Mouse (Mus musculus): ENCODE results near the gene Fignl1.

Fignl1 gene

DNA sequence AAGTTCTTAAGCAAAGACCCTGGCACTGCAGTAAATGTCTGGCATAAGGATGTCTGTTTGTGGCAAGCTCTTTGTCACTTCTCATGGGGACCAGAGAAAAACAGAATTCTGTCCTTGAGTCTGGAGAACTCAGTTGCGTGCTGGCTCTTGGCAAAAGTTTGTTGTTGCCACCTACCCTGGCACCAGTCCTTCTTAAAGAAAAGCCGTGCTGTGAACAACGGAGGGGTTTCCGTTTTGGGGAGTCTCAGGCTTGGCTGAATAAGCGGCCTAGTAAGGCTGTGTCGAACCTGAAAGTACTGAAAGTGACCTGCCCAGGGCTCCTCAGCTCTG, 24.0 kb upstream of the Fignl1 start:
- no peak for DNase-seq (ENCODE audit: low read depth, low spot score)

- DNase-seq (ENCODE audit: low read depth, low spot score), result peak; percentile 26
These were observed 23.4 kb upstream of the Fignl1 start for GRCm38 (mm10) chr11:11831940-11832754.

DNA sequence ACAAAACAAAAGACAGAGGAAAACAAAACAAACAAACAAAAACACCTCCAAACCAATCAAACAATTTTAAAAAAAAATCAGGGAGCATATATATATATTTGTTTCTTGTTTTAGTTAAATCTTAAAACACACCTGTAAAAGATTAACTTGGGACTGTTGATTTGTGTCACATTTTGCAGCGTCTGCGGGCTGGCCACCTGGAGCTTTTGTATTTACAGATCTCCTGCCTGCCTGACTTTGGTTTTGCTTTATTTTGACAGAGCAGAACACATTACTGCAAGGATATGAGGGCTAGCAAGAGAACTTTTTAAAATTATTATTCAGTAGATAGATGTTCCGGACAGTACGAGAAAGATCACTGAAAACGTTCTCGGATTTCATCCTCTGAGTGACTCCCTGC, 22.8 kb upstream of the Fignl1 start:
- no peak for DNase-seq (ENCODE audit: low read depth, low spot score)

DNA sequence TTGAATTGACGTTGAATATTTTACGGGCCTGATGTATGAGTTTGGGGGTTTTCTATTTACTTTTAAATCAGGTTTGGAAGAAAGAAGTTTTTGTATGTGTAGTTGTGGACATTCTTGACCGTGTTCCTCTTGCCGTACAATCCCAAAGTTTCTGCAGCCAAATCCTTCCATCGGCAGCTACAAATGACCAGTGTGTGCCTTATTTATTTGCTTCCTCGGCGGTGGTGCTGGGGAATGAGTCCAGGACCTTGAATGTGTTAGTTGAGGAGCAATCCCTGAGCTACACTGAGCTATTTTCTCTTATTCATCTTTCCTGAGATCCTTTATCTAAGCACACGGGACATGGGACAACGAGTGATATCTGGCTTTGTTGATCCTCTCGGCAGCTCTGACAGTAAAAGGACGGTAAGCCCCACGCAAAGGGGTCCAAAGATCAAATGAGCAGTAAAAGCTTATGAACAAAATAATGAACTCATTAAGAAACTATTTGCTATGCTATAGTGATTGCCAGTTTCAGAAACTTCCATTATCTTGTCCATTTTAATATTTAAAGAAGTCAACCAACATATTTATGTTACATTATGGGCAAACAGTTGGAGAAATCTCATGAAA, 22.2 kb upstream of the Fignl1 start:
- no peak for DNase-seq (ENCODE audit: low read depth, low spot score)

- peak; percentile 88 for DNase-seq (ENCODE audit: low read depth, low spot score)
These were observed 20.6 kb upstream of the Fignl1 start for GRCm38 (mm10) chr11:11829161-11830000.

GRCm38 (mm10) chr11:11828761-11829160, 20.0 kb upstream of the Fignl1 start:
- DNase-seq (ENCODE audit: low read depth, low spot score), result peak; percentile 84

- DNase-seq (ENCODE audit: low read depth, low spot score), result peak; percentile 34
These were observed 19.5 kb upstream of the Fignl1 start for GRCm38 (mm10) chr11:11828251-11828650.

DNA sequence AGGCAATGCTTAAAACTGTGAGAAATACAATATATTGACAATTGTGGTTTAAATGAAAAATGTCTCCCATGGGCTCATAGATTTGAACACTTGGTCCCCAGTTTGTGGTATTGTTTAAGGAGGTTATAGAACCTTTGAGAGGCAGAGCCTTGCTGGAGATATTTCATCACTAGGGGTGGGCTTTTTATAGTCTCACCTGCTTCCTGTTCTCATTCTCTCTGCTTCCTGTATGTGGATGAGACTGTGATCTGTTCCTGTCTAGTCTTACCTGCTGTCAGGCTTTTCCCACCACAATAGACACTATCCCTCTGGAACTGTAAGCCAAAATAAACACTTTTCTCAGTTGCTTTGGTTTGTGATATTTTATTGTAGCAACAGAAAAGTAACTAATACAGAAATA, 17.7 kb upstream of the Fignl1 start:
- DNase-seq (ENCODE audit: low read depth, low spot score), result no peak

GRCm38 (mm10) chr11:11825670-11826069, 16.9 kb upstream of the Fignl1 start:
- no peak for DNase-seq (ENCODE audit: low read depth, low spot score)

- no peak for DNase-seq (ENCODE audit: low read depth, low spot score)
These were observed 16.3 kb upstream of the Fignl1 start for GRCm38 (mm10) chr11:11824970-11825635.

DNA sequence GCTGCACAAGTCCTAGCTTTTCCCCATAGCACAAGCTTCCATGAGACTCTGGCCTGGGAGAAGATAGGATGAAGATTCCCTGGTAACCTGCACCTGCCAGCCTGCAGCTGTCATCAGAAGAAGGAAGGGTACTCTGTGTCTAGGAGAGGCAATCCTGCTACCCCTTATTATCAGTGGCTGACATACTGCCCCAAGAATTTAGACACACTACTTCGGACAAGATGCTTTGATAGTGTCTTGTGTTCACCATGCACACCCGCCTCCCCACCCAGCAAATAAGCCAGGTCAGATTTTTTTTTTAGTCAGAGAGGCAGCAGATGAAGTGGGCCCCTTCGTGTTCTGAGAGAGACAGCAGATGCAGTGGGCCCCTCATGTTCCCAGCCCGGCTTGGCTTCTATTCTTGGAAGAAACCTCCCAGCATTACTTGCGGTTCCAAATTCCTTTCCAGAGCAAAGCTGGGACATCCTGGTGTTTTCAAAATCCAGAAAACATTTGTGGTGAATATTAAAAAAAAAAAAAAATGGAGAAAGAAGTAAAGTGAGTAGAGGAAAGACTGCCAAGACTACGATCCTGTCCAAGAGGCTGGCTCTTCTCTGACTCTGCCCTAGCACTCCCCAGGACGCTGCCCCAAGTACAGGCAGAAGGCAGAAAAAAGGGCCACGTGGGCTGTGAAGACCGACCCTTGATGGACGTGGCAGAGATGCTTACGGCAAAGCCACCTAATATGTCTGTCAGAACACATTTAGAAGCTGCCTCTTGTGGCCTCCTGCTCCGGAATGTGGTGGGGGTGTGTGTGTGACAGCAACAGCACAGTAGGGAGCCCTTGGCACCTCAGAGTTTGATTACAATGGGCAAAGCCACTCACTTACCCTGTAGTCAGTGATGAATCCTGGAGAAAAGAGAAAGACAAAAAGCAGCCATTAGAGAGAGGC, 15.5 kb upstream of the Fignl1 start:
- peak; percentile 41 for DNase-seq (ENCODE audit: low read depth, low spot score)

DNA sequence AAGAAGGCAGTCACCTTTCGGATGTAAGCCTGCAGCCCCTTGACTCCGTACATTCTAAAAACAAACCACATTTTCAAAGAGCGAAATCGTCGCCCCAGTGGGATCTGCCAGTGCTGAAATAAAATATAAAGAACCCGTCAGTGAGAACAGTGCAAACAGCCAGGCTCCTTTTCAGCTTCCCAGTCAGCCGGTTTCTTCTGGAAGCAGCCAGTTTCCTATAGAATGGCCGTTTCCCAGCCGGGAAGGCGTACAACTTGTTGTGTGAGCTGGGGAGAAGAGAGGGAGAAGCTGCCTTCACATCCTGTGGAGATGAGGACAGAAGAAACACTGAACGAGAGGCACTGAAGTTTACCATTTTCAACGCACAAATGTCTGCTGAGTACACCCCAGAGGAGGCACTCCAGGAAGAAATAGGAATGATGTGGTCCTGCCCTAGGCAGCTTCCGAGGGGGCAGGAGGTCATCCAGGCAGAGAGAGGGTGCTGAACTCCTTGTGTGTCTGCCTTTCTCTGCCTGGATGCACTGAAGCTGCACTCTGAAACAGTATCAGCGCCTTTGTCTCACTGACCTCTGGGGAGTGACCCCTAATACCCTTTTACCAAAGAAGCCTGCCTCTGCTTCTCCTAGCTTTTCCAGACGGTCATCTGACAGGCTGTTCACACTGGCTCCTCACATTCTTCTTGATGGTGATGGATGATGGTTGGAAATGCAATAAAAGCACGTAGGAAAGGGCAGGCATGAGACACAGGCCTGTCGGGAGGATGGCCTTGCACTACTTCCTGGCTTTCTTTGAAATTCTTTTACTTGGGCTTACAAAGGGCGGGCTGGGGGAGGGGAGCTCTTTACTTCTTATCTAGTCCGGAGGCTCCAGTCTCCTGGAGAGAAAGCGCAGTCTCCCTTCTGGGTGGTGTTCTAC, 13.7 kb upstream of the Fignl1 start:
- peak; percentile 89 for DNase-seq (ENCODE audit: low read depth, low spot score)

DNA sequence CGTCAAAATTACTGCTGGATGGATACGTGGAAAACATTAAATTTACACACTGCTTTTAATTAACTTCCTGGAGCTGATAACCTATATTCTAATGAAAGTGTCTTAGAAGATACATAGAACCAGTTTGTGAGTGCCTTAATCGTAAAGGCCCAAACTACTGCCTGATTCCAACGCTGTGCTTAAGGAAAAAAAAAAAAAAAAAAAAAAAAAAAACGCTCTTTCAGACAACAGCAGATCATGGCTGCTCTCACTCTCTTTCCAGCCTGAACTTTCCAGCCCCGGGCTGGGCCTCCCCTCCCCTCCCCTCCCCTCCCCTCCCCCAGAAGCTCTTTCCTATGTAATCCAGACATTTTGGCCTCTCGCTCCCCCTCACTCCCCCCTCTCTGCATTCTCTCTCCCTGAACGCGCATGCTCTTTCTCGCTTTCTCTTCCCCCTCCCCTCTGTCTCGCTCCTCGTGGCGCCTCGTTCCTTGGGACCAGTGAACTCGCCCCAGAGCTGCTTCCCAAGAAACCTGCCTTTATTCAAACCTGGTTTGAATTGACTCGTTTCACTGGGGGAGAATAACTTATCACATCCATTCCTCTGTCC, 12.7 kb upstream of the Fignl1 start:
- DNase-seq (ENCODE audit: low read depth, low spot score), result peak; percentile 98

GRCm38 (mm10) chr11:11820737-11821136, 12.0 kb upstream of the Fignl1 start:
- peak; percentile 27 for DNase-seq (ENCODE audit: low read depth, low spot score)

DNA sequence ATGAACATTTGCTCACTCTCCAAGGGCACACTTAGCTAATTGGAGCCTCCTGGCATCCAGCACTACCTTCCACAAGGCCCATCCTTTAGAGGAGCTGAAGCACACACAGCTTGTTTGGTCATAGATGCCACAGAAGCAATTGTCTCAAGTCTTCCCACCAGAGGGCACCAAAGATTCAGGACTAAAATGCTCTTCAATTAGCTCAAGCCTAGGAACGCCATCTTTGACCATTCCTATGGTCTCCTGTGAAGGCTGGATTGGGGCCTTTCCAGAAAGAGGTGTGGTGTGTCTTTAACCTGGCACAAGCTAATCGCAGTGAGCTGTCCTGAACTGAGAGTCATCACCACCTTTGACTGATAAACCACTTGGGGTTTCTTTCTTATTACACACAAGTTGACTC, 11.5 kb upstream of the Fignl1 start:
- DNase-seq (ENCODE audit: low read depth, low spot score), result peak; percentile 96

GRCm38 (mm10) chr11:11819206-11819605, 10.4 kb upstream of the Fignl1 start:
- no peak for DNase-seq (ENCODE audit: low read depth, low spot score)

- DNase-seq (ENCODE audit: low read depth, low spot score), result no peak
These were observed 10.0 kb upstream of the Fignl1 start for GRCm38 (mm10) chr11:11818797-11819196.

DNA sequence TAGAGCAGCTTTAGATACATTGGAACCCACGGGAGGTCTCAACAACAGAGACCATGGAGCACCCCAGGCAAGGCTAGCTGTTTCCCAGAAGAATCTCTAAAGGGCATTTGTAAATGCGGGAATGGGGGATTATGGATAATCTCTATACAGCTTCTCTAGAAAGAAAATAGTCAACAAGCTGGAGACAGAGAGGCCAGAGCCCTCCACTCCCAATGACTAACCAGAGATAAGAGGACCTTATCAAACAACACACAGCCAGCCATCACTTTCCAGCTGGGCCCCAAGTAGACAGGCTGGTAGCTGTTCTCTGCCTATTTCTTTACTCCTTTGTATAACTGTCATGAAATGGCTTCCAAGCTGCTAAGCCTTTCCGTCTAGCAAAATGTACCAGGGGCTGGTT, 7.0 kb upstream of the Fignl1 start:
- no peak for DNase-seq (ENCODE audit: low read depth, low spot score)

- peak; percentile 96 for DNase-seq (ENCODE audit: low read depth, low spot score)
These were observed 3.2 kb upstream of the Fignl1 start for GRCm38 (mm10) chr11:11811906-11812480.

Data from ES-CJ7 (cell line).